Mouse (Mus musculus) stomach, embryonic 14.5 days (tissue): ENCODE measurements around the gene Adgrf2. TPM values are rescaled to one million over a fixed set of nuclear protein-coding genes. Genes with fewer than 3 reads are reported as not detected.

Experiments
- ATAC-seq: fragments of 200-750 bp; cut with Nextera tagmentation; 2 replicates; pipeline ENCODE4 v1.8.0; 2017; ENCODE audit warnings: low read depth, moderate TSS enrichment; ENCODE audit not compliant: insufficient number of reproducible peaks, insufficient read depth, low FRiP score
- H3K27ac ChIP-seq: fragments of 300-500 bp; sonication (generic); 2 replicates; pipeline ENCODE4 v1.5.1; 2014; ENCODE audit warnings: mild to moderate bottlenecking, low read length, moderate library complexity, mixed read lengths
- H3K27me3 ChIP-seq: fragments of 300-500 bp; sonication (generic); 2 replicates; pipeline ENCODE4 v1.6.1; 2014; ENCODE audit warnings: low read length, control low read depth, mixed read lengths; ENCODE audit not compliant: control insufficient read depth, insufficient read depth
- H3K36me3 ChIP-seq: fragments of 300-500 bp; sonication (generic); 2 replicates; pipeline ENCODE4 v1.6.1; 2014; ENCODE audit warnings: mild to moderate bottlenecking, control low read depth, low read length, moderate library complexity, mixed read lengths; ENCODE audit not compliant: control insufficient read depth, insufficient read depth
- H3K4me1 ChIP-seq: fragments of 300-500 bp; sonication (generic); 2 replicates; pipeline ENCODE4 v1.6.1; 2014; ENCODE audit warnings: low read length, control low read depth, mixed read lengths; ENCODE audit not compliant: control insufficient read depth, insufficient read depth
- H3K4me2 ChIP-seq: fragments of 300-500 bp; sonication (generic); replicated peaks from 2 replicates; pipeline ENCODE4 v1.6.1; 2014; ENCODE audit warnings: low read depth, low read length, control low read depth
- H3K4me3 ChIP-seq: fragments of 300-500 bp; sonication (generic); 2 replicates; pipeline ENCODE4 v1.5.1; 2014; ENCODE audit warnings: low read depth, low read length, control low read depth
- H3K9ac ChIP-seq: fragments of 300-500 bp; sonication (generic); replicated peaks from 2 replicates; pipeline ENCODE4 v1.6.1; 2014; ENCODE audit warnings: low read depth, mild to moderate bottlenecking, control low read depth, low read length, moderate library complexity, mixed read lengths
- H3K9me3 ChIP-seq: fragments of 300-500 bp; sonication (generic); 2 replicates; pipeline ENCODE4 v1.6.1; 2016; ENCODE audit warnings: low read depth, low read length, control low read depth; ENCODE audit not compliant: control insufficient read depth
- WGBS: fragments of 180-500 bp; shearing (Covaris S2); extraction: QIAGEN DNeasy Blood & Tissue Kit; methylation state at CpG from one replicate; pipeline ENCODE4 v1.1.7; 2014; 5-methylcytosine and 5-hydroxymethylcytosine counted together
- polyA plus RNA-seq: library from polyadenylated mRNA; unstranded; fragments of >200 nt; fragmentation: Nextera tagmentation; extraction: Ambion mirVana; gene quantifications from 2 replicates; pipeline ENCODE4 v1.2.1, GENCODE M21; 2014

Gene Adgrf2
- polyA plus RNA-seq, 1 experiment from 2014 or later: 0.14 TPM

GRCm38 (mm10) chr17:42742823-42743222 is 844 bp upstream of the Adgrf2 start:
- H3K9me3 ChIP-seq: no peaks in the 10 kb centered on the region
- WGBS: 86% methylated on average over 3 of the region's 3 CpGs

GRCm38 (mm10) chr17:42738794-42739193 is 3.2 kb downstream of the Adgrf2 start:
- no peaks in the 10 kb centered on the region for H3K27me3 ChIP-seq
- no peak for ATAC-seq
- H3K27ac ChIP-seq: no peak overlapping the region
- H3K4me2 ChIP-seq: no peak overlapping the region
- H3K4me1 ChIP-seq: no peaks in the 10 kb centered on the region
- H3K4me3 ChIP-seq: no peak overlapping the region
- H3K9me3 ChIP-seq: no peaks in the 10 kb centered on the region
- no peaks in the 10 kb centered on the region for H3K36me3 ChIP-seq
- H3K9ac ChIP-seq: no peak overlapping the region
- WGBS: 85% methylated on average over 6 of the region's 6 CpGs

More at GRCm38 (mm10) chr17:42742823-42743222, 844 bp upstream of the Adgrf2 start:
- H3K9ac ChIP-seq: no peak overlapping the region
- no peak for ATAC-seq
- H3K4me1 ChIP-seq: no peaks in the 10 kb centered on the region
- H3K27me3 ChIP-seq: no peaks in the 10 kb centered on the region
- H3K36me3 ChIP-seq: no peaks in the 10 kb centered on the region
- no peak overlapping the region for H3K4me3 ChIP-seq
- H3K4me2 ChIP-seq: no peak overlapping the region
- H3K27ac ChIP-seq: no peak overlapping the region

GRCm38 (mm10) chr17:42717161-42717560 is 24.8 kb downstream of the Adgrf2 start:
- ATAC-seq: no peak
- Histone ChIP-seq H3K27me3 (no peaks in the 10 kb centered on the region), H3K4me2 (no peak overlapping the region), H3K4me3 (no peak overlapping the region), H3K27ac (no peak overlapping the region), H3K9me3 (no peaks in the 10 kb centered on the region), H3K9ac (no peak overlapping the region), H3K36me3 (no peaks in the 10 kb centered on the region), H3K4me1 (no peaks in the 10 kb centered on the region)
- WGBS: 57% methylated on average over 3 of the region's 3 CpGs

DNA sequence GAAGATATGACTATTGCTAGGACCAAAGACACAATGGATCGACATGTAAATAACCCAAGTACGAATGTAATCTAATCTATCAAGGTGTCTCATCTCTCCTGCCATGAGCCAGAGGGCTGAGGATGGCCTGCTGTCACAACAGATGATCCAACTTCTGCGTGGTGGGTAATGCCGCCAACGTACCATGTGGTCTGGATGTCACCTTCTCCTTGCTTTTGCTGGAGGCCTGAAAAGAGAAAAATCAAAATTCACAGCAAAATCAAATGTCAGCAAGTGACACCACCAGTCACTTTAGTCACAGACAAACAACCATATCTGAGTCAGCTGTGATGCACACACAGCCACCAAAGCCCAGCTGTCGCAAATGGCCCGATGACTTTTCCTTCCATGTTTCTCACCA is 27.0 kb downstream of the Adgrf2 start:
- no peak overlapping the region for H3K9ac ChIP-seq
- H3K4me1 ChIP-seq: no peaks in the 10 kb centered on the region
- H3K4me3 ChIP-seq: no peak overlapping the region
- no peak for ATAC-seq
- H3K27me3 ChIP-seq: no peaks in the 10 kb centered on the region
- H3K36me3 ChIP-seq: no peaks in the 10 kb centered on the region
- no peaks in the 10 kb centered on the region for H3K9me3 ChIP-seq
- 94% methylated on average over 7 of the region's 7 CpGs for WGBS
- no peak overlapping the region for H3K27ac ChIP-seq
- no peak overlapping the region for H3K4me2 ChIP-seq

- no peak for ATAC-seq
These were observed 31.3 kb downstream of the Adgrf2 start for GRCm38 (mm10) chr17:42710717-42711116.

DNA sequence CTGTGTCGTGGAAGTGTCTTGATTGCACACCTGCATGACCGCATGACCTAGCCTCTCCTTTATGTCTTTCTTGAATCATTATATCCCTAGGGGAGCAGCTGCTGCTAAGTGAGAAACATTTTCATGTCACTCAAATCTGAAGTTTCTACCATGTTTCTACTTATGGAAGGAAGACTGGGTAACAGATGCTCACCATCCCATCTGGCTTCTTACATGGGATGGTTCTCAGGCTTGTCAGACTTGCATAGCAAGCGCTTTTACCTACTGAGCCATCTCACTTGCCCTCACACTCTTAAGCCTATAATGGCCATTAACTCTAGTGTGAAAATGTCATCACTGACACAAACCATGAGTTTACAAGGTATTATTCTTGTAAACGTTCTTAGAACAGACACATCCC is 36.4 kb downstream of the Adgrf2 start:
- H3K36me3 ChIP-seq: no peaks in the 10 kb centered on the region
- no peaks in the 10 kb centered on the region for H3K4me1 ChIP-seq
- no peak overlapping the region for H3K4me3 ChIP-seq
- H3K9ac ChIP-seq: no peak overlapping the region
- WGBS: 72% methylated on average over 4 of the region's 4 CpGs
- no peaks in the 10 kb centered on the region for H3K9me3 ChIP-seq
- ATAC-seq: no peak
- no peak overlapping the region for H3K27ac ChIP-seq
- H3K27me3 ChIP-seq: no peaks in the 10 kb centered on the region
- no peak overlapping the region for H3K4me2 ChIP-seq

More at GRCm38 (mm10) chr17:42710717-42711116, 31.3 kb downstream of the Adgrf2 start:
- Histone ChIP-seq H3K4me1 (no peaks in the 10 kb centered on the region), H3K4me3 (no peak overlapping the region), H3K27me3 (no peaks in the 10 kb centered on the region), H3K4me2 (no peak overlapping the region), H3K9me3 (no peaks in the 10 kb centered on the region), H3K9ac (no peak overlapping the region), H3K27ac (no peak overlapping the region), H3K36me3 (no peaks in the 10 kb centered on the region)
- WGBS: 93% methylated on average over 7 of the region's 7 CpGs

DNA sequence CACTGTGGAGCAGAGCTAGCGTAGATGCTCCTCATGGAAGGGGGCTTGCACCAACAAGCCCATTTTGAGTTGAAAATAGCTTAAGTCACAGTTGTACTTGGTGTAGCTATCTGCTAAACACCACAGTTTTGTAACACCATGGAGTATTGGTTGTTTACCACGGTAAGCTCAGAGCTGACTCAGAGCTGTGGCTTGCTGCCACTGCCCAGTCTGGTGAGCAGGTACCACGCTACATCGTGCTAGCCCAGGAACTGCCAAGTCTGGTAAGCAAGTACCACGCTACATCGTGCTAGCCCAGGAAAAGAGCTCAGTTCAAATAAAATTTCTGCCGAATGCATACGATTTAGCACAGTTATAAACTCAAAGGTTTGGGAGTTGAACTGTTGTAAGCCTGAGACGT is 39.8 kb downstream of the Adgrf2 start:
- no peak for ATAC-seq
- Histone ChIP-seq H3K4me3 (no peak overlapping the region), H3K36me3 (no peaks in the 10 kb centered on the region), H3K27me3 (no peaks in the 10 kb centered on the region), H3K4me2 (no peak overlapping the region), H3K4me1 (no peaks in the 10 kb centered on the region), H3K27ac (no peak overlapping the region), H3K9me3 (no peaks in the 10 kb centered on the region), H3K9ac (no peak overlapping the region)
- WGBS: 89% methylated on average over 9 of the region's 9 CpGs

GRCm38 (mm10) chr17:42694730-42695129 is 47.2 kb downstream of the Adgrf2 start:
- Histone ChIP-seq H3K4me1 (no peaks in the 10 kb centered on the region), H3K36me3 (no peaks in the 10 kb centered on the region), H3K27ac (no peak overlapping the region), H3K27me3 (no peaks in the 10 kb centered on the region), H3K9ac (no peak overlapping the region), H3K9me3 (no peaks in the 10 kb centered on the region), H3K4me2 (no peak overlapping the region), H3K4me3 (no peak overlapping the region)
- ATAC-seq: no peak
- 82% methylated on average over 4 of the region's 4 CpGs for WGBS

DNA sequence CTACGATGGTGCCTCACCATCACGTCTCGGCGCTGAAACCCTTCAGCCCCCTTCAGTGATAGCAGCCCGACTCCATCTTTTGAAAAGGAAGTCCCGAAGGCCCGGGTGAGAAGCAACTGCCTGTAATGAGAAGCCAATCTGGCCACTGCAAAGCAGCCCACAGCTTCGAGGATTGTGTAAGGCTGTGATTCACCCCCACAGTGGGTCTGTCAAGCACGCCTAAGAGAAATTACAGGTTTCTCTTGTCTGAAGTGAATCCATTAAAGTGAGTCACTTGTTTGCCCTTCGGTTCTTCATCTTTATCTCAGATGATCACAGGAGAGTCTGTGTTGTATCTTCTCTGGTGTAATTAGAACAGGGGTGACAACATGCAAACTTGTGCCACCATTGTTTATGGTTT is 49.8 kb downstream of the Adgrf2 start, which contains the start of gene Adgrf4:
Adgrf4 (minus strand) TSS at position 149 of the 400 bp plus-strand sequence.
- Histone ChIP-seq H3K4me3 (no peak within 1 kb of the TSS), H3K36me3 (no peaks in the 10 kb centered on the region), H3K27me3 (no peaks in the 10 kb centered on the region), H3K4me2 (no peak within 1 kb of the TSS), H3K9me3 (no peaks in the 10 kb centered on the region), H3K27ac (no peak within 1 kb of the TSS), H3K4me1 (no peaks in the 10 kb centered on the region), H3K9ac (no peak within 1 kb of the TSS)
- WGBS: 87% methylated on average over 10 of the region's 10 CpGs
- no peak for ATAC-seq
